Mouse (Mus musculus) spleen, postnatal 14 days (tissue): ENCODE results near the gene Dennd5a.

Experiments used
- DNase-seq, 2 experiments: peaks; one replicate each; pipeline ENCODE4 v3.0.0; 2021 to 2022; ENCODE audit warnings: low spot score in 2 of 2

Dennd5a gene

DNA sequence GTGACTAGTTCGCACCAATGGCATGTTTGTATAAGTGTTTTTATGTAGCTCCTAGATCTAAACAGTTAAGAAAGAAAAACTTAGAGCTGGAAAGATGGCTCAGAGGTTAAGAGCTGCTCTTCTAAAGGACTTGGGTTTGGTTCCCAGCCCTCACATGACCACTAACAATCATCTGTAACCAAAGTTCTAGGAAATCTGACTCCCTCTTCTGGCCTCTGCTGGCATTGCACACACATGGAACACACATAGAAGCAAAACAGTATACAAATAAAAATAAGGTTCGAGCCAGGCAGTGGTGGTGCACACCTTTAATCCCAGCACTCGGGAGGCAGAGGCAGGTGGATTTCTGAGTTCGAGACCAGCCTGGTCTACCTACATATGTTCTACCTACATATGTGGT is 3.4 kb upstream of the Dennd5a start:
- DNase-seq = no peak

DNA sequence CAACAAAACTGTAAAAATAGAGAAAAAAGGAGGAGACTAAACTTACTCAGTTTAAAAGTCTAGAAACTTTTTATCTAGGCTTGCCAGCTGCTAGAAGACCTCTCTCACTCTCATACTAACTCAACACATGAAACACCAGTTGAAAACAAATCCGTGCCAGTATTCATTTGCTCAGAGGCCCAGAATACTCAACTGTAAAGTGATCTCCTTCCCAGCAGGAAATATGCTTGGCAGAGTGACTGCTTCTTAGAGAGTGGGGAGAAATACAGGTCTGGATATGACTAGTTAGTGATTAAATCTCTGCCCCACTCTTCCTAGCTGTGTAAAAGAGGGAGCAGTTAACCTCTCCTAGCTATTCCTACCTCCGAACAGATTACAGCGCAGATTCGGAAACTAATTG is 2.3 kb upstream of the Dennd5a start:
- DNase-seq = no peak

DNA sequence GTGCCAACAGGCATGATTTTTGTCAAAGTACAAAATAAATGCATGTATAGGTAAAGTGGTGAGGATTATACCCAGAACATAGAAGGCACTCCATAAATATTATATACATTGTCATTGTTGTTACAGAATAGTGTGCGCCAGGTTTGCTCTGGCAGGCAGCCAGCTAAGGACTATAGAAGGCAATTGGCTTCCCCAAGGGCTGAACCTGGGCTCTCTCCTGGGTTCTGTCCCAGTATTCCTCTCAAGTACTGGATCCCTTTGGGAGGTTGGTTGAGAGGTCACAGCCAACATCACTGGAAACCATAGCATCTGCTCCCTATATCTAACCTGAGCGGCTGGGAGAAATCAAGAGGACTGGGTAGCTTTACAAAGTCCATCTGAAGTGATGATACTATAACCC is 1.3 kb upstream of the Dennd5a start:
- DNase-seq = no peak

DNA sequence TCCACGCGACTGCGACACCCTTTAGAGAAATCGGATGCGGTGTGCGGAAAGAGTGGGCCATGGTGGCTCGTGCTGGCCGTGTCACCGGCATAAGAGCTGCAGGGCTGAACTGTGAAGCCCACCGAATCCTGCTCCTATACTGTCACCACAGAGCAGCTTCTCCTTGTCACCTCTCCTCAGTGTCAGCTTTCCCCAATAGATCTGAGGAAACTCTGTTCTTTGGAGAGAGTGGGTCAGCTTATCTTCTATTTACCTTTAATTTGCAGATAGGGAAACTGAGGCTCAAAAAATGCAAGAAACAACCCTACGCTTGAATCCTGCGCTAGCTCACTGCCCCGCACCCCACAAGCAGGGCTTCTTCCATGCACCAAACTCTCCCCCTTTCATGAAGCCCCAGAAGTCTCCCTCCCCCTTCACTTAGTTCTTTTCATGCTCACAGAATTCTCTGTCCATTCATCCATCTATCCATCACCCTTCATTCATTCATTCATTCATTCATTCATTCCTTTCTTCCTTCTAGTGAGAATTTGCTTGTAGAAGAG is 414 bp upstream of the Dennd5a start:
- no peak for DNase-seq

DNA sequence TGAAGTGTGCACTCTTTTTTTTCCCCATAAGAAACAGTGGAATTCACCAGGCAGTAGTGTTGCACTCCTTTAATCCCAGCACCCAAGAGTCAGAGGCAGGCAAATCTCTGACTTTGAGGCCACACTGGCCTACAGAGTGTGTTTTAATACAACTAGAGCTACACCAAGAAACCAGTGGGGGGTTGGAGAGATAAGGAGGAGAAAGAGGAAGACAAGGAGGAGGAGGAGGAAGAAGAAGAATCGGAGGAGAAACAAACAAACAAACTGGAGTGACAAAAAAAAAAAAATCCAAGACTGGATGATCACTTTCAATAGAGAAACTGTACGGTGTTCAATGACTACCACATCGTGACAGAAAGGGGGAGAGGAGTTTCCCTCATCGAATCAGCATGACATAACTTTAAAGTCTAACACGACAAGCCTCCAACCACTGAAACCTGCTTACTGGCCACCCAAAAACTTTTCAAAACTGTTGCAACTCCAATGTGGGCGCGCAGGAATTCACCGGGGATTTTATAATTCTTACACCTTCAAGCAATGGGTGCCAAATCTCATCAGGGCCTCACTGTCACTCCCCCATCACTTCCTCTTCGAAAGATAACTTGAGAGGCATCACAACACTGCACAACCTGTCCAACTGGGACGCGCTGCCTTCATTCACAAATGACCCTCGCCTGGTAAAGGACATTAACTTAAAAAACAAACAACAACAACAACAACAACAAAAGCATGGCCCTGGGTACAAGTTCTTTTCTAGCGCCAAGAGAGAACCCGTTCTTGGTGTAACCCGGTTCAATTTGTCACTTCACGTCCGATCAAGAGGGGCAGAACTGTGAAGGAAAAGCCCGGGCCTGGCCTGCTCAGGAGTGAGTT is 1.2 kb downstream of the Dennd5a start:
- peak in 1 of 2 experiments; percentile 23 for DNase-seq

DNA sequence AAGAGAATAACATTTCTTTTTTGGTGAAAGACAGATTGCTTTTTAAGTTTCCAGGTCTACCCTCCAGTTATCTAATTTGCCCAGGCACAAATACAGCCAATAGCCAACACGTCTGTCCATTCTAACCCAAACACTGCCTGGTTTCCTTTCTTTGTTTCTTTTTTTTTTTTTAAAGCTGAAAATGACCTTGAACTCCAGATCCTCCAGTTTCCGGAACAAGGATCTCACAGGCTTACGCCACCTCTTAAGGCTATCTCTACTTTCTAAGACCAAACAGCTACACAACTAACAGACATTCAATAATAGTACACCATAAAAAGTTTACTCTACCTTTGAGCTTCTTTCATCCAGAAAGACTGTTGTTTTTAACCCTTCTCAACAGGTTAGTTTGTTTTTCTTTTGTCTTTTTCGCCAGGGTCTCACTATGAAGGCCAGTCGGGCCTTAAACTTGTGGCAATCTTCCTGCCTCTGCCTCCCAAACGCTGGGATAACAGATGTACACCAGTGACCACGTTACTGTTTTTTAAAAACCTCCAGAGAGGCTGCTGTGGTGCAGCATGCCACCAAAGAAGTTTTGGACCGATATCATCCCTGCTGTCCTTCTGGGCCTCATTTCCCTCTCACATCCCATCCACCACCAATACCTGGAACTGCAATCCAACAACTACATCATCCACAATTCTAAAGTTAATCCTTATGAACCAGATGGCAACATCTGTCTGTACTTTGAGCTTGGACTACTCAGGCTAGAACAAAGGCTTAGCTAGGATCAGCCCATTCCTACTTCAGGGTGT is 2.1 kb downstream of the Dennd5a start:
- no peak for DNase-seq

DNA sequence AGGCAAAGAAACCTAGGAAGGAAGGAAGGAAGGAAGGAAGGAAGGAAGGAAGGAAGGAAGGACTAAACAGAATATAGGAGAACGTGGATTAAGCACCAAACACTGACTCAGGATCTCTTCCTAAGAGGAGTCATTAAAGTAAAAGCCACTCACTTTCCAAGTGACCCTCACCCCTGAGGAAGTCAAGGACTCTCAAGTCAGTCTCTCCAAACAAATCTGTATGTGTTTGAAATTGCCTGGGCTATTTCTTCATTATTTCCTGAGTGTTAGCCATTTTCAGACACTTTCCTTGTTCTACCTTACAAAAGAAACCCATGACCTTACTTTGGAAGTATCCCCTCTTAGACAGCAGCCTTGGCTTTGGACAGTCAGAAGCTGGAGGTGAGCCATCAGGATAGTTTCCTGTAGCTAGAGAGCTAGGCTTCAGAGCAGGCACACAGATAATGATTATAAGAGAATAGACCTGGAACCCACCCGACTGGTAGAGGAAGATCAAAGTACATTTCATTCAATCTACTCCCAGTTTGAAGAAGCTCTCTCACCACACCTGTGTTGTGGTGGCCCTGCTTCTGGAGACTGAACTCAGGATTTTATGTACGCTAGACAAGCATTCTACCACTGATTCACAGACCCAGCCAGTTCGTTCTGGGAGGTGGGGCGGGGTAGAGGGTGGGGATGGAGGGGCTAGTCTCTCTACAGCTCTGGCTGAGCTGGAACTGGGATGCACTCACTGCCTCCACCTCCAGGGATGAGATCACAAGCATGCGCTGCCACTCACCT is 5.5 kb downstream of the Dennd5a start:
- no peak for DNase-seq

DNA sequence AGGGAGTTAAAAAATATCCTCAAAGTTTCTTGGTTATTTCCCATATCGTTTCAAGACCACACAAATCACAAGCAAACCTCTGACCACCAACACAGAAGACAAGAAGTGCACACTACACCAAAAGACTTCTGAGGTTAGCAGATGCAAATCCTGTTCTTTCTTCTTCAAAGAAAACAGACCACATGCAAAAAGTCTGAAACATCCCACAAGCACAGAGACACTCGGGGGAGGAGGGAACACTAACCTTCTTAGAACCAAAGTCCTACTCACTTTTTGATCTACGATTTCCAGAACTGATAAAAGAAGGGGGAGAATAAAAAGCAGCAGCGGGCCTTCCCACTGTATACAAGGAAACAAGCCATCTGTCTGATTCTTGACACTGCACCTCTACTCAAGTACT is 9.0 kb downstream of the Dennd5a start:
- no peak for DNase-seq

DNA sequence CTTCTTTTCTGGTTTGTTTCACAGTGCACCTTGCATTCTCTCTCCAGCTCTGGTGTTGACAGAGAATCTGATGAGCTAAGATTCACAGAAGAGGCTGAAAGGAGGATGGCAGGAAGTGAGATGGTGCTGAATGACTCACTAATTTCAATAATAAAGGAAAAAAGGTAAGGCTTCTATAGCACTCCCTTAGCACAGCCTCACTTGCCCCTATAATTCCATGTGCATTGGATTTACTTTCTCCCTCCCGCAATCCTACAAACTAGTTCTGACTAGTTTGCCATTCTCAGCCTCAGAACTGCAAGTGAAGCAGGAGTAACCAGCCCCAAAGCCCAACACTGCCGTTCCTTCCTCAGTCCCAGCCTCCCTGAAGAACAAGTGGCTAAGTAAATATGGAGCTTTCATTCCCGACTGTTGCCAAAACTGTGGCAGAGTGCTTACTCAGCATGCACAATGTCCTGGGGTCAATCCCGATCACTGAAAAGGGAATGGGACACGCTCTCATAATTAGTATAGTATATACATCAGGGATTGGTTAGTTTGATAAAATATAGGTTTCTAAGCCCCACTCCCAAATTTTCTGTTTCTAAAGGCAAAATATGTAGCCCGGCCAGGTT is 15.7 kb downstream of the Dennd5a start:
- no peak for DNase-seq

DNA sequence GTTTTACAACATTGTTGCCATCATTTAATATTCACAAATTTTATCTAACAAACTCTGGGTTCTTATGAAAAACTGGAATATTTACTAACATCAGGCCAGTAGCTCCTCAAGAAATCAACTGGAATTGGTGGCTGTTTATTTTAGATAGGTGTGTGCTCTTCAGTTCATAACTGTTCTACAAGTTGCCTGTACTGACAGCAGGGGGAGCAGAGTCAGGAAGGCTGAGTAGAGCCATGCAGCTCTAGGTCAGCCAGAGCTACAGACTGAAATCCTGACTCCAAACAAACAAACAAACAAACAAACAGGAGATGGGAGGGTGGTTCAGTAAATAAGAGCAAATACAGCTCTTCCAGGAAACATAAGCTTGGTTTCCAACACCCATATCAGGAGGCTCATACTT is 30.6 kb downstream of the Dennd5a start:
- DNase-seq = no peak

DNA sequence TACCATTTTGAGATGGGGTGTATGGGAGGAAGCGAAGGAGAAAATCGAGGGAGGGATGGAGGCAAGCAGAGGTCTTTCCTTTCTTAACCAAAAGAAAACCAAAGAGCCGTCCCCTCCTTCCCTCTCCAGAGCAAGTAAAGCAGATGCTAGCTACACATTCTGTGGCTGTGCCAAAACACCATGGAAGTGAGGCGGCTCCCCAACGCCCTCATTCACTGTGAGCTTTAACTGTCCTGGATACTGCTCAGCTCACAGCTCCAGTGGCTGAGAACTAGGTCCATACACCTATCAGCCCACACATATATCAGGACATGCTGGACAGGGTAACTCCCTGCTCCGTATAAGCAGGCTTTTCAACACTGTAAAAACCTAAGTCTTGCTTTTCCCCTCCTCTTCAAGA is 31.9 kb downstream of the Dennd5a start:
- DNase-seq = no peak

DNA sequence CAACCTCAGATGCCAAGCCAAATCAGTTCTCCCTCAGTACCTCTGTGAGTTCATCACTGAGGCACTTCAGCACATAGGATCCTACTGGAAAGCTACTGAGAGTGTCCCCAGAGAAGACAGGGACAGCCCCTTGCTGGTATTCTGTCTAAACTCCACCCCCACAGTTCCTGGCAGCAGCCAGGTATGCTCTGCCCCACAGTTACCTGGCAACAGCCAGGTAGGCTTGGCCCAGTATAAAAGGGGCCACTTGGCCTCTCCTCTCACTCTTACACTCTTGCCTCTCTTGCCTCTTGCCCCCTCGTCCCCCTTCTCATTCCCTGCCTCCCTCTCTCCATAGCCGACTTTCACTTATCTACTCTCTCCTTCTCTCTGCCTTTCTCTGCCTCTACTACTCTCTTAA is 35.3 kb downstream of the Dennd5a start:
- no peak for DNase-seq

DNA sequence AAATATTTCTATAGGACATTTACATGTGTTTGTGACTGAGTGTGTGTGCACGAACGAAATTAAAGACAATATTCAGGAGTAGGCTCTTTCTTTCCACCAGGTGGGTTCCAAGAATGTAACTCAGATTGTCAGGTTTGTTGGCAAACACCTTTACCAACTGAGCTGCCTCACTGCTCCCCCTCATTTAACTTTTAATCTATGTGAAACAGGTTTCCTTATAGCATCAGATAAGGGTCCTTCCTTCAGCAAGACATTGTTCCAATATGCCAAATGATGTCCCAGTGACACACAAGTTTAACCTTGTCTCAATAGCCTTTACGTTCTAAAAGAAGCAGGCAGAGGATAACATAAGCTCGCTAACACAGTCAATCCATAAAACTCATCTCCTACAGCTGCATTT is 37.4 kb downstream of the Dennd5a start:
- no peak for DNase-seq

DNA sequence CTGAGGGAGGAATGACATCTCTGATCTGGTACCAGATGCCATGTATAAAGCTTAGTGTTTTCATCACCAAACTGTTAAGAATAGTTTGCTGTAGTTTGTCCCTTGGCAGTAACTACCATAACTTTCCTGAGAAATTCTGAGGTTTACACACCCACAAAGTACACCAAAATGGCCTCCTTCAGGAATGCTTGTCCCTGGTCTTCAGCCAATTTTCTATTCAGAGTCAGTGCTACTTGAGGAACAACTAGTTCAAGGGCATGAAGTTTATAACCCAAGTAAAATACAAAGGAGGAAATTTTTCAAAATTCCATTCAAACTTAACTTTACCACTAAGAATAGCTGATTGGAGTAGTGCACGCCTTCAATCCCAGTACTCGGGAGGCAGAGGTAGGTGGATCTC is 54.1 kb downstream of the Dennd5a start:
- no peak for DNase-seq

DNA sequence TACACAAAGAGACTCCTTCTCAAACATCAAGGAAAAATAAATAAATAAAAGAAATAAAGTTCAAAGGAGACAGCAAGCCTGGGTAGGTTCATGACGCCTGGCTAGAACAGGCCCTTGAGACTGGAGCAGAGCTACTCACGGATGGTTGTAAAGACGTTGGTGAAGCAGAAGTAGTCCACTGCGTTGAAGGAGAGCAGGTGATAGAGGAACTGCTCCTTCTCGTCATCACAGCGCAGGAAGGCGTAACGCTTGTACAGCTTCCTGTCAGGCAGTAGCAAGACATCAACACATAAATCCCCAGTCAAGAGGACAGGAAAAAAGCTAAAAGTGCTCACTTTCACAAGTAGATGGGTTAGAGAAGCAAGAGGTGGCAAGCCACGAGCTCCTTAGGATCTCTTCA is 59.3 kb downstream of the Dennd5a start:
- peak in 1 of 2 experiments; percentile 11 for DNase-seq

DNA sequence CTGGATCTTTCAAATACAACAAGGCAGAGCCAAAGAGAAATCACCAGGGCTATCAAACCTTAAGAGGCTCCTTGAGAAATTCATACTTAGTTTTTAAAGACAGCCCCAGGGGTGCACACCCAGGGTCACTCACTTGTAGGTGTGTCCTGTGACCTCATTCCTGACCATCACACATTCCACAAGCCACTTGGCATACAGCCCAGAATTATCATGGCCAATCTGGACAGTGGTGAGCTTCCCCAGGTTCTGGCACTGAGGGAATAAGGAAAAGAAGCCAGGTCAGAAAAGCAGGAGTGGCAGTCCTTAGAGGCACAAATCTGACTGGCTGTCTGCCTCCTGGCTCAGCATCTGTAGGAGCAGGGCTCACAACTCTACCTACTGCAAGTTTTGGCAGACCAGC is 61.4 kb downstream of the Dennd5a start:
- DNase-seq = no peak

DNA sequence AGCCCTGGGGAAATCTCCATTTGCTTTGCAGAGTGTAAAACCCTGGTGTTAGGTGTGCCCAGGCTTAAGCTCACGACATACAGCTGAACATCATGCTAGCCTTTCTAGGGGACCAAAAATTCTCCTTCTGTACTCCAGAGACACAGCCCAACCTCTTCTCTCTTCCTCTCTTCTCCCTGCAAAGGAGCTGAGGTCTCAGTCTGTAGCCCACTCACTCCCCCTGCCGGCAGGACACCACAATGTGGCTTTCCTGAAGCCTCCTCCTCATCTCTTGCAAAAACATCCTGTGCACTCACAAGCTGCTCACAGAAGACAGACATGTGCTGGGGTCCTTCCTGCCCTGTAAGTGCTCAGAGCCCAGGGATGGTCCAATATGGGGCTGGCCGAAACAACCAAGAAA is 67.7 kb downstream of the Dennd5a start:
- peak; percentile 32 to 55 for DNase-seq

DNA sequence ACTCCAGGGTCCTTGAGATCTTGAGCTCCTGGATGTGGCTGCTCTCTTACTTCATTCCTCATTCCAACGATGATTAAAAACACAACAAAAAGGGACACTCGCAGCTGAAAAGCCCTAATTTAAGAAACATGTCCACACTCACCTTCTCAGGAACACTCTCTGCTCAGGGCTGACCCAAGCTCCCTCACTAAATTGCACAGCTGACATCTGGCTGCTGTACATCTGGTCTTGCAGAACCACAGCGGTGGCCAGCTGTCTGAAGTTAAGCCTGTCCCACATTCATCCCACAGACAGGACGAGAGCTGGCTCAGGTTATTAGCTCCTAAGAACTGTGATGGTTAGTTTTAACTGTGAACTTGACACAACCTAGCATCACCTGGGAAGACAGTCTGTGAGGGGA is 68.5 kb downstream of the Dennd5a start:
- DNase-seq = no peak

DNA sequence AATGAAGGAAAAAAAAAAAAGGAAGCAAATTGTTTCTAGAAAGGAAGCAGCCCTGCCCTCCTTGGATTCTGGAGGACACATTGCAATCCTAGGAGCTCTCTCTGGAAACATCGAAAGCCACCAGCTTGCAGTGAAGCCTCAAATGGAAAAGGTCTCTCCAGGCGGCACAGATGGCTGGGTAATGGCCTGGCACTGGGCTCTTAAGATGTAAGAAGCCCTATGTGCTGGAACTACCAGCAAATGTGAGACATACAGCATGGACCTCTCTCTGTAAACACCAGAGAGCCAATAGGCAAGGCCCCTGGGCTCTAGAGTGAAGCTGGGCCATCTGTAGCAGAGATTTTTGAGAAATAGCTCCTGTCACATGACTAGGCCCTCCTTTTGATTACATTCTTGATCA is 70.0 kb downstream of the Dennd5a start:
- DNase-seq = no peak

DNA sequence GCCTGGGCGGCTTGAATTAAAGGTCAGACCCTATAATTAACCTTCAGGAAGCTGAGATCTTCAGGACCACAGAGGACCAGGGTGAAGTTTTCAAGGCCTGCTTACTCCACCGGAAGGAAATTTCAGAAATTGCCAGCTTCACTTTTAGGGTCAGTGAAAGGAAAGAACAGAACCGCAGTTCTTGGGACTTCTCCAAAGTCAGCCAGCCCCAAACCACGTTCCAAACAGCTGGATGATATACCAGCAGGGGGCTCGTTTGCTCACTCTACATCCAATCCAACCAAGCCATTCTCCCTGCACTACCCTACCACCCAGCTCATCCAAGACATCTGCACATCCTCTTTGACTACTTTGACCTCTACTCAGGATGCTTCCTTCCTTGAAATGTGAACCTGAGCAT is 71.0 kb downstream of the Dennd5a start:
- no peak for DNase-seq

DNA sequence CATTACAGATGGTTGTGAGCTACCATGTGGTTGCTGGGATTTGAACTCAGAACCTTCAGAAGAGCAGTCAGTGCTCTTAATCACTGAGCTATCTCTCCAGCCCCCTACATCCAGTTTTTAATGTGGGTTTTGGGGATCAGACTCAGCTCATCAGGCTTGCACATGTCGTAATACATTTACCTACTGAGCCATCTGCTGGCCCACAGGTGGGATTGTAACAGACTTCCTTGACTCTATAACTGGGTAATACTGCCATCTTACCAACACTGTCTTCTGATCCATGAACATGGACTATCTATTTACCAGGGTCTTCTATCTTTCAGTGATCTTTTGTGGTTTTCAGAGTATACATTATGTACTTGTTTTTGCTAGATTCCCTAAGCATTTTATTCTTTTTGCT is 74.0 kb downstream of the Dennd5a start:
- DNase-seq = no peak

DNA sequence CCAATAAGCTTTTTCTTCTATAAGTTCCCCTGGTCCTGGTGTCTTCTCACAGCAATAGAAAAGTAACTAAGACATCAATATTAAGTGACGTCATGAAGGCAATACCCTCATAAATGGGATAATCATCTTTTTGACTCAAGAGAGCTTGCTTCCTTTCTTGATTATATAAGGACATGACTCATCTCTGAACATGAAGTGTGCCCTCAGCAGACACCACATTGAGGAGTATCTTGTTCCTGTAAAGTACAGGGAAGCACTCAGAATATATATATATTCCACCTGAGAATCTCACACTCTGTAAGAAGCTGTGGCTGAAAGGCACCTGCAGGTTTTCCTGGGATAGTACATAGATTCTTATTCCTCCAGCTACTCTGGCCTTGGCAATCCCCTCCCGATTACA is 77.7 kb downstream of the Dennd5a start:
- no peak for DNase-seq
